Mouse (Mus musculus) heart, embryonic 10.5 days (tissue): ENCODE measurements around the gene Ltbp1. TPM values are rescaled to one million over a fixed set of nuclear protein-coding genes. Genes with fewer than 3 reads are reported as not detected.
A peak's percentile ranks its signal among the peaks of the same experiment; 100 is the strongest.

Source experiments
- DNase-seq: peaks from one replicate; pipeline ENCODE4 v3.0.0-alpha.2; 2017; ENCODE audit warnings: low spot score
- H3K27ac ChIP-seq: fragments of 300-500 bp; sonication (generic); 2 replicates; pipeline ENCODE4 v1.5.1; 2016; ENCODE audit warnings: mild to moderate bottlenecking
- H3K27me3 ChIP-seq: fragments of 300-500 bp; sonication (generic); 2 replicates; pipeline ENCODE4 v1.6.1; 2016; ENCODE audit warnings: mild to moderate bottlenecking; ENCODE audit not compliant: poor library complexity, insufficient read depth, severe bottlenecking
- H3K36me3 ChIP-seq: fragments of 300-500 bp; sonication (generic); 2 replicates; pipeline ENCODE4 v1.6.1; 2016; ENCODE audit warnings: mild to moderate bottlenecking, moderate library complexity
- H3K4me1 ChIP-seq: fragments of 300-500 bp; sonication (generic); 2 replicates; pipeline ENCODE4 v1.6.1; 2016; ENCODE audit warnings: mild to moderate bottlenecking
- H3K4me3 ChIP-seq: fragments of 300-500 bp; sonication (generic); 2 replicates; pipeline ENCODE4 v1.5.1; 2016; ENCODE audit warnings: mild to moderate bottlenecking, moderate library complexity
- H3K9me3 ChIP-seq: fragments of 300-500 bp; sonication (generic); 2 replicates; pipeline ENCODE4 v1.6.1; 2016; ENCODE audit warnings: mild to moderate bottlenecking, moderate library complexity
- WGBS: fragments of 180-500 bp; shearing (Covaris S2); methylation state at CpG from one replicate; pipeline ENCODE4 v1.1.7; 2016; 5-methylcytosine and 5-hydroxymethylcytosine counted together
- polyA plus RNA-seq: library from polyadenylated mRNA; unstranded; fragments of >200 nt; fragmentation: Nextera tagmentation; extraction: Ambion mirVana; gene quantifications from 2 replicates; pipeline ENCODE4 v1.2.1, GENCODE M21; 2016

Gene Ltbp1
- polyA plus RNA-seq: 29.7 and 34.2 TPM in 2 replicates

- no peaks in the 10 kb centered on the region for H3K27me3 ChIP-seq
- H3K4me3 ChIP-seq: peak within 1 kb of the TSS; percentile 92
- H3K36me3 ChIP-seq: peaks cover 14% of the 10 kb centered on the region; the same call in 1 of the 2 replicates
- DNase-seq: peak; percentile 88
- H3K27ac ChIP-seq: peak within 1 kb of the TSS; percentile 94
- H3K4me1 ChIP-seq: peaks cover 33% of the 10 kb centered on the region
- 0% methylated on average over 27 of the region's 27 CpGs for WGBS
- H3K9me3 ChIP-seq: no peaks in the 10 kb centered on the region
Observed at GRCm38 (mm10) chr17:75005281-75005684, at the start of gene Ltbp1. Ltbp1 (plus strand) TSS chr17:75005568.

- Histone ChIP-seq H3K27me3 (no peaks in the 10 kb centered on the region), H3K36me3 (no peaks in the 10 kb centered on the region), H3K4me1 (peaks cover 4% of the 10 kb centered on the region; the same call in 1 of the 2 replicates), H3K4me3 (no peak overlapping the region), H3K27ac (no peak overlapping the region), H3K9me3 (no peaks in the 10 kb centered on the region)
- WGBS: 58% methylated on average over 6 of the region's 6 CpGs
- DNase-seq: peak; percentile 30
Observed at GRCm38 (mm10) chr17:74959481-74960245, 45.7 kb upstream of the Ltbp1 start.

- H3K27me3 ChIP-seq: no peaks in the 10 kb centered on the region
- H3K4me3 ChIP-seq: no peak overlapping the region
- peaks cover 11% of the 10 kb centered on the region for H3K4me1 ChIP-seq
- no peaks in the 10 kb centered on the region for H3K9me3 ChIP-seq
- H3K27ac ChIP-seq: no peak overlapping the region
- WGBS: 87% methylated on average over 8 of the region's 8 CpGs
- no peaks in the 10 kb centered on the region for H3K36me3 ChIP-seq
- peak; percentile 58 for DNase-seq
Observed at GRCm38 (mm10) chr17:74963222-74963621, 42.1 kb upstream of the Ltbp1 start.

- 88% methylated on average over 3 of the region's 3 CpGs for WGBS
- Histone ChIP-seq H3K4me3 (no peak overlapping the region), H3K9me3 (no peaks in the 10 kb centered on the region), H3K36me3 (no peaks in the 10 kb centered on the region), H3K27me3 (no peaks in the 10 kb centered on the region), H3K4me1 (peaks cover 15% of the 10 kb centered on the region), H3K27ac (no peak overlapping the region)
- DNase-seq: peak; percentile 46
Observed at GRCm38 (mm10) chr17:74963861-74964260, 41.5 kb upstream of the Ltbp1 start.

- H3K36me3 ChIP-seq: no peaks in the 10 kb centered on the region
- DNase-seq: peak; percentile 73
- H3K27me3 ChIP-seq: no peaks in the 10 kb centered on the region
- WGBS: 55% methylated on average over 7 of the region's 7 CpGs
- peak overlapping the region; percentile 38 for H3K27ac ChIP-seq
- peaks cover 18% of the 10 kb centered on the region for H3K4me1 ChIP-seq
- no peaks in the 10 kb centered on the region for H3K9me3 ChIP-seq
- no peak overlapping the region for H3K4me3 ChIP-seq
Observed at GRCm38 (mm10) chr17:74967298-74967848, 38.0 kb upstream of the Ltbp1 start.

- no peaks in the 10 kb centered on the region for H3K27me3 ChIP-seq
- no peak overlapping the region for H3K4me3 ChIP-seq
- WGBS: 57% methylated on average over 9 of the region's 9 CpGs
- peak; percentile 68 for DNase-seq
- H3K27ac ChIP-seq: peak overlapping the region; percentile 56; the same call in 1 of the 2 replicates
- no peaks in the 10 kb centered on the region for H3K9me3 ChIP-seq
- peaks cover 18% of the 10 kb centered on the region for H3K4me1 ChIP-seq
- no peaks in the 10 kb centered on the region for H3K36me3 ChIP-seq
Observed at GRCm38 (mm10) chr17:74968152-74968712, 37.1 kb upstream of the Ltbp1 start.

DNA sequence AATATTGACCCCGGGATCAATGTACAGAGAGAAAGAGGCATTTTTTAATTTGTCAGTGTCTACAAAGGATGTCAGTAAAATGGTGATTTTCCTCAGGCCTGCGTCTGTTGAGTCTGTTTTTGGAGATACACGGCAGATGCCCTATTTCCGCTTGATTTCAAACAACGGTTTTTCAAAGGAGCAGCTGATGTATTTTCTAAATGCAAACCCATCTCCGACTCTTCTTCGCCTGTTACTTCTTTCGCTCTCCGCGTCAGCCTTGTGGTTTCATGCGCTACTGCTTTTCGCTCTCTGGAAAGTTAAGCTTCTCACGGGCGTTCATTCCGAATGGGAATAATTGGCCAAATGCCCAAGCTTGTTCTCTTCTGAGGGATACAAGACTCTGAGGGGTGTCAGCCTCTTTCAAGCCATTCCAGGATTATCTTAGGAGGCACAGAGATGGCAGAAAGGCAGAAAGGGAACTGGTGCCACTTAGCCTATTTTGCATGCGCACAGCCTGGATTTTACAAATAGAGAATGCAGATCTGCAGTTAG is 36.6 kb upstream of the Ltbp1 start:
- no peaks in the 10 kb centered on the region for H3K36me3 ChIP-seq
- H3K27ac ChIP-seq: no peak overlapping the region
- H3K27me3 ChIP-seq: no peaks in the 10 kb centered on the region
- H3K4me1 ChIP-seq: peaks cover 18% of the 10 kb centered on the region
- no peaks in the 10 kb centered on the region for H3K9me3 ChIP-seq
- WGBS: 80% methylated on average over 16 of the region's 16 CpGs
- DNase-seq: no peak
- H3K4me3 ChIP-seq: no peak overlapping the region

DNA sequence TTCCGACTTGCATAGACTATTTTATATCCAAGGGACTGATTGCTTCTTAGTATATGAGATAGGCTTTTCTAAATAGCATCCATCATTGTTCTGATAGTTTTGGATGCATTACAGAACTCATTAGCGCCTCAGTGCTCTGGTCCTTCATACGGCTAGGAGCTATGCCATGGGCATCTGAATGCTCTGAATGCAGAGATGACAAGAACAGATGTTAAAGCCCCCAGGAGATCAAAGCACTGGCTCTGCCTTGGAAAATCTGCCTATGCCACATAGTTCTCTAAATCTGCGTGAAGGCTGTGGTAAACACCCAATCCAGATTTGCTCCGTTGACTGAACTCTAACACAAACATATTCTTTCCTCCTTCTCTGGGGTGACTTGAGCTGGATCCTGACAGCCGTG is 30.2 kb upstream of the Ltbp1 start:
- Histone ChIP-seq H3K4me1 (no peaks in the 10 kb centered on the region), H3K36me3 (no peaks in the 10 kb centered on the region), H3K4me3 (no peak overlapping the region), H3K27me3 (no peaks in the 10 kb centered on the region), H3K27ac (no peak overlapping the region), H3K9me3 (no peaks in the 10 kb centered on the region)
- WGBS: 78% methylated on average over 6 of the region's 6 CpGs
- no peak for DNase-seq

DNA sequence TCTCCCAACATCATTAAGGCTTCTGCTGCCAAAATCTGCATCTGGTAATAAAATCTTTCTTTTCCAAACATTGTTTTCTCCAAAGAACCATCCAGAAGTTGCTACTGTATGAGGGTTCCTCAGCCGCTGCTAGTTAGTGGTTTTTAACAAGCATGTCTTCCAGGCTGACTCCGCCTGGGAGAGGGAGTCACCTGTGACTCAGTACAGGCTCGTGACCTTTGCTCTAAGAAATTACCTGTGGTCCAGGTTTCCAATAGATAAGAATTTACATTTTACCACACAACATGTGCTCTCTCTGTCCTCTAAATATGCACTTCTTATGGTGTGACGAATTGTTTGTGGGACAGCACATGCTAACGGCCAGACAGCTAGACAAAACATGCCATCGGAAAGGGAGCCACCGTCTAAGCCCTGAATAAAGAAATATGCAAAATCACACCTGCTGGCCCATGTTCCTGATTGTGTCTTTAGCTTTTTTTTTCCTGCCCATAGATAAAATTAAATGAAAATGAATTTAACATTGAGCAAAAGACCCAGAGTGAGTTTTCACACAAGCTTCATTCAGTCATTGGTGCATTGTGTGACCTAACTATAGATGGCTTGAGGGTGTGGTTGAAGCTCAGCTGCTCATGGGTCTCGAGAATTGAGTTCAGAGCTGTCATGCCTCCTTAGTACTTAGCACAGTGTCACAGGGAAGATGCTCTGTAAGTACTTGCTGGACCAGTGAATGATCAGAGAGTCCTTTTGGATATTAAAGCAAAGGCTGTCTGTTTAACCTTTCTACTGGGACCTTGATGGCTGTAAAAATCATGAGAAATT is 29.0 kb upstream of the Ltbp1 start:
- Histone ChIP-seq H3K4me1 (no peaks in the 10 kb centered on the region), H3K4me3 (no peak overlapping the region), H3K36me3 (no peaks in the 10 kb centered on the region), H3K27ac (no peak overlapping the region), H3K27me3 (no peaks in the 10 kb centered on the region), H3K9me3 (0 out of 2 replicates have a peak, but pooled peaks cover 3% of the 10 kb centered on the region)
- WGBS: 79% methylated on average over 8 of the region's 8 CpGs
- no peak for DNase-seq

DNA sequence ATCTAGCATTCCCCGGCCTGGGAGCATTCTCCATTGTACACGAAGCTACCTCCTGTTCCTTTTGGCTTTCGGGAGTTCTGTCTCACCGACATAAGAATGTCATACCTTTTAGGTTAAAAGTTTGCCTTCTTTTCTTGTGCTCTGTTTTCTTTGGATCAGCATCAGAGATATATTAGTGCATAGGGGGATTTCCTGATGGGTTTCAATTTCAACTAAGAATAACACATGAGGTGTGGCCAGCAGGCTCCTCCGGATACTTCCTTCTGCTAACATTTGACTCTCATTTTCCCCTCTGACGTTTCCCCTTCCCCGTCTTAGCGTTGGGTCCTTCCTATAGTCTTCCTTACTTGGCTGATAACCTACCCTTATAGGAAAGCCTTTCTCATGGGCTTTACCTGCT is 25.6 kb upstream of the Ltbp1 start:
- H3K27ac ChIP-seq: no peak overlapping the region
- no peak overlapping the region for H3K4me3 ChIP-seq
- H3K4me1 ChIP-seq: no peaks in the 10 kb centered on the region
- no peaks in the 10 kb centered on the region for H3K36me3 ChIP-seq
- DNase-seq: no peak
- no peaks in the 10 kb centered on the region for H3K27me3 ChIP-seq
- 80% methylated on average over 8 of the region's 8 CpGs for WGBS
- 0 out of 2 replicates have a peak, but pooled peaks cover 3% of the 10 kb centered on the region for H3K9me3 ChIP-seq

DNA sequence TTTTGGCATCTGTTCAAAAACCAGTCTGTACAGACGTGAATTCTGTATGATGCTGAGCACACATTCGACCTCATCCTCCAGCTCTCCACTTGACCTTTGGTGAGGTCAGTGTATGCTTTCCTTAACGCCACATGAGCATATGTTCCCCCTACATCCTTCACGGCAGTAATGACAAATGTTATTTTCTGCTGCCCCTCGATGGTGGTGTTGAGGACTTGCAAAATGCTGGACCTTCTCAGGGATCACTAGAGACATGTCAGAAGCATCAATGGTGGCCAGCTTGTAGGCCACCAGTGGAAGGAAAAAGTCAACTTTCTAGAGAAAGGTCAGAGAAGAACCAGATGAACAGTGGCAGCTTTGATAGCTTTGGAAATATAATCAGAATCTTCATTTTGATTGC is 23.7 kb upstream of the Ltbp1 start:
- Histone ChIP-seq H3K36me3 (no peaks in the 10 kb centered on the region), H3K27ac (no peak overlapping the region), H3K9me3 (0 out of 2 replicates have a peak, but pooled peaks cover 3% of the 10 kb centered on the region), H3K27me3 (no peaks in the 10 kb centered on the region), H3K4me1 (0 out of 2 replicates have a peak, but pooled peaks cover under 1% of the 10 kb centered on the region), H3K4me3 (no peak overlapping the region)
- DNase-seq: peak; percentile 59
- WGBS: 83% methylated on average over 5 of the region's 5 CpGs

- peak; percentile 35 for DNase-seq
Observed at GRCm38 (mm10) chr17:74982880-74983279, 22.5 kb upstream of the Ltbp1 start.

More at GRCm38 (mm10) chr17:74982880-74983279, 22.5 kb upstream of the Ltbp1 start:
- 0 out of 2 replicates have a peak, but pooled peaks cover 3% of the 10 kb centered on the region for H3K9me3 ChIP-seq
- peaks cover 5% of the 10 kb centered on the region; the same call in 1 of the 2 replicates for H3K4me1 ChIP-seq
- no peak overlapping the region for H3K4me3 ChIP-seq
- H3K27me3 ChIP-seq: no peaks in the 10 kb centered on the region
- no peaks in the 10 kb centered on the region for H3K36me3 ChIP-seq
- 71% methylated on average over 1 of the region's 1 CpGs for WGBS
- H3K27ac ChIP-seq: no peak overlapping the region
